Mouse (Mus musculus) adrenal gland, postnatal 10 days (tissue): ENCODE results near the gene Anks1. TPM values are rescaled to one million over a fixed set of nuclear protein-coding genes. Genes with fewer than 3 reads are reported as not detected.
"Not testable (repeated sequence)": the region's sequence is repeated elsewhere in the genome, so short reads cannot be mapped to it uniquely, and the experiment has no call there.

Experiments
- DNase-seq: peaks from one replicate; pipeline ENCODE4 v3.0.0; 2021; ENCODE audit warnings: mixed read lengths
- total RNA-seq, 2 experiments: library from RNA; stranded (reverse); gene quantifications; 2 replicates each; pipeline ENCODE4 v1.2.3; 2021

Anks1 gene
- total RNA-seq, 2 experiments from 2014 or later: 26.9 to 40.0 TPM

DNA sequence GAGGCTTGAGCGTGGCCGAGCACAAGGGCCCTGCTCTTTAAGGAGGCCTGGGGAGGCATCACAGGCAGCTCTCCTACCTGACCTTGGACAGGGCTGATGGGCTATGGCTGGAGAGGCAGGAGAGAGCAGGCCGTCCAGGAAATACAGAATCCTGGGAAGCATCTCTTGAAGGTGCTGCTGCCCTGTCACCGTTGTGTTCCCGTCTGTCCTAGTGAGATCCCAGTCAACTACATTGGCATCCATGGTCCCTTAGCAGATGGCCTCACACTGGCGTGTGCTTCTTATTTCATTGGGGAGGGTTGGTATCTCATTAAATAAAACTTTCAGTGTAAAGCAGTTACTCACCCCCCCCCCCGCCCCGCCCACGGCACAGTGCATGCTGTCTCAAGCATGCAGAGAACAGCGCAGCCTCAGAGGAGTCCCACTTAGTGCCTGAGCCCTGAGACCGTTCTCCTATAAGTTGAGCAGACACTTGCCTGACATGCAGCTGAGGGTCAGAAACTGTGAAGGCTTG, 57.5 kb downstream of the Anks1 start:
- DNase-seq: no peak

DNA sequence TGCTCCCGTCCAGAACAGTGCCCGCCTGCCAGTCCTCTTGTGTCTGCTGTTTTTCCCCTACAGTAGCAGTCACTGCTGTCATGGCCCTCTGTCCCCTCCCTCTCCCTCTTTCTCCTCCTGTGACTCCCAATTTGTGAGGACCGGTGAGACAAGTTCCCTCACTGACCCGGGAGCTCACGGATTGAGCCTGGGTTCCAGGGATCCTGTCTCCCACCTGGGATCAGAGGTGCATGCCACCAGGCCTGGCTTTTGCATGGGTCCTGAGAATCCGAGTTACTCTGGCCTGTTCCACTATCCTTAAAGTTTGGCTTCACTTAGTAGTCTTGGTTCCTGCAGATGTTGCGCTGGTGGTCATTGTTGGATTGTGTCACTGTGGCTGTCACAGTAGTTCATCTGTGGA, 58.4 kb downstream of the Anks1 start:
- no peak for DNase-seq

DNA sequence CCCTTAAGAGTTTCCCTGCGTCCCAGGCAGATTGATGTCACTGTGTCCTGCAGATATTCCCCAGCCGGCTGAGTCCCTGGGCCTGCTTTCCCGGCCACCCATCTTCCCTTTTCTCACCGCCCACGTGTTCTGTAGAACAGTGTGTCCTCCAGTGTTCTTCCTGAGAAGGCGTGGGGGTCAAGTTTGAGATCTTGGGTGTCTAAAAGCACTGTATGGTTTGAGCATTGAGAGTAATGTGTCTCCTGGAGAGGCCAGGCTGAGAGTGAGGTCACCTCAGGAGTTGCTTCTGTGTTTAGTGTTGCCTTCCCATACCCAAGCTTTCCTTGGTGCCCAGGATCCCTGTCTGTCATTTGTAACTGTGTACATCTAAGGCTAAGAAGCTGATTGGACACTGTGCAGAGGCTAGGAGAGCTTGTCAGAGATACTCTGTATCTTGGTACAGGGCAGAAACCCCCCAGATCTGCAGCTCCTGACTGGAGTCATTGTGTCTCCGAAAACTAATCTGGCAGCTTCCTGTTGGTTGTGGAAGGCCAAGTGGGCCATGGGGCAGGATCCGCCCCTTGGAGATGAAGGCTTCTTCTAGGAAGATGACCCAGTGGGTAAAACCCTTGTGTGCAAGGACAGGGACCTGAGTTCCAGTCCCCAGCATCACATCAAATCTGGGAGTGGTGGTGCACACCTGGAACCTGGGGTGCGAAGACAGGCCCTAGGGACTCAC, 59.1 kb downstream of the Anks1 start:
- no peak for DNase-seq

DNA sequence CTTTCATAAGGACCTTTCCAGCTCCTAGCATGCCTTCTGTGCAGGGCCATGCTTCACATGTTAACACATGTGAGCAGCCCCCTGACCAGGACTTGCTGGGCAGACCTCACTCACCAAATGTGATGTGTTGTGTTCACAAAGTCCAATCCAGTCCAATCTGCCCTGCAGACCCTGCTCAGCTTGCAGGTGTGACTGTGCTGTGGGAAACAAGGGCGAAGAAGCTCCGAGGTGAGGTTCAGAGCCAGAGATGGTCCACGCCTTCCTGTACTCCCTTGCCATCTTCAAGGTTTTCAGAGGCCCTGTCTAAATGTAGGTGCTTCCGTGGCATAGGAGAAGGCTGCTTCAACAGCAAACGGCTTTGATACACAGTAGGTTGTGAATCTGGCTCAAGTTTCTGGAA, 59.8 kb downstream of the Anks1 start:
- DNase-seq: no peak

DNA sequence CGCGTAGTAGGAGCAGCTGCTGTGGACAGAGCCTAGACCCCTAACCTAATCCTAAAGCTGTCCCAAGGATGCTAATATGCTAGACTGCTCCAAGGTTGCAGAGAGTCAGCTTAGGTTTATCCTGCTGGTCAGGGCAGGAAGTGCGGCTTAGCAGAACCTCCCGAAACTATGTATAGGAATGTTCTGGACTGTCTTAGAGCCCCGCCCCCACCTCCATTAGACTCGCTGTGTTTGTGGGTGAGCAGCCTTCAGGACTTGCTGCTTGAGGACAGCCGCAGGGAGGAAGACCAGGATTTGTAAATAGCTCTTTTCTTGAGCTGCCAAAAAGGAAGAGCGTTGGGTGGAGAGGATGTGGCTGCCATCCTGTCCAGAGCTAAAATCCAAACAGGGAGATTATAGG, 60.3 kb downstream of the Anks1 start:
- DNase-seq: peak; percentile 35

GRCm38 (mm10) chr17:27969896-27970295, 60.8 kb downstream of the Anks1 start:
- DNase-seq: no peak

DNA sequence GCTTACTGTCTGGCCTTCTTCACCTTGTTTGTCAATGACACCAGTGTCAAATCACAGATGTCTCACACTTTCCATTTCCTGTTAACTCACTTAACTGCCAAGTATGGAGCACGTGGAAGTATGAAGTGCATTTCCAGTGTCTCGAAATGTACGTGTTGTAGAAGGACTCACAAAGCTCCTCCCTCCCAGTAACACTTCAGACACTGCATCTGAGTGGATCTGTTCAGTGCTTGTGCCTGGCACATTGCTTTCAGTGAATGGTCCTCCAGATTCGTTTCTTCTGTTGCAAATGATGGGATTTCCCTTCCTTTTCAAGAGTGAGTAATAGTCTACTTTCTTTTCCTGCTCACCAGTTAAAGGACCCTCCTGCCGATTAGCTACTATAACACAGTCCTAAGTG, 61.2 kb downstream of the Anks1 start:
- DNase-seq: no peak

DNA sequence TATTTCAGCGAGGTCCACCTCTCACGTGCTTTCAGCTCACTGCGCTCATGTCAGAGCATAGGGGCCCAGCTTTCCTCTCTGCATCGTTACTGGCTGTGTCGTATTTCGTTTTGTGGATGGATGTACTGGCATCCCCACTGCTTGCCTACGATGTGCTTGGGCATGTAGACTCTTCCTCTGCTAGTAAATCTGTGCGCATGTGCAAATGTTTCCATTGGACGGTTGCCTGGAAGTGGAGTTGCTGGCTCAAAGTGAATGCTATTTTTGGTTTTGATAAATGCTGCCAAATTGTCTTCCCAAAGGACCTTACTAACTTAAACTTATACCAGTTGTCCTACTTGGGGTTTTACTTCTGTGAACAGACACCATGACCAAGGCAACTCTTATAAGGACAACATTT, 62.4 kb downstream of the Anks1 start:
- DNase-seq: peak; percentile 80

- DNase-seq: no peak
Observed at GRCm38 (mm10) chr17:27973337-27973736, 64.2 kb downstream of the Anks1 start.

DNA sequence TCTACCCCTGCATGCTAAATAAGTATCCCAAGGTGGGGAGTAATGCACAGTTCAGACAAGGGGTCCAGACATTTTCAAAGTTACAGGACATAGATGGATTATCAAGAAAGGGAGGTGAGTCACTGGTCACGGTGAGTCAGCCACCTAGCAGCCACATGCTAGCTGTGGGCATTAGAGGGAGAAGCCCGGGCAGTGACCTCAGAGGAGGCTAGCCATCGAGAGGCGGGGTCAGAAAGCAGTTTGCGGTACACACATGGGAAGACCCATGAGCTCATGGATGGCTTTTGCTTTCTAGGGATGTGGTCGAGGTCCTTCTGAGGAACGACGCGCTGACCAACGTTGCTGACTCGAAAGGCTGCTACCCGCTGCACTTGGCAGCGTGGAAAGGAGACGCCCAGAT, 67.2 kb downstream of the Anks1 start:
- DNase-seq: no peak

GRCm38 (mm10) chr17:27977008-27977636, 68.0 kb downstream of the Anks1 start:
- no peak for DNase-seq

DNA sequence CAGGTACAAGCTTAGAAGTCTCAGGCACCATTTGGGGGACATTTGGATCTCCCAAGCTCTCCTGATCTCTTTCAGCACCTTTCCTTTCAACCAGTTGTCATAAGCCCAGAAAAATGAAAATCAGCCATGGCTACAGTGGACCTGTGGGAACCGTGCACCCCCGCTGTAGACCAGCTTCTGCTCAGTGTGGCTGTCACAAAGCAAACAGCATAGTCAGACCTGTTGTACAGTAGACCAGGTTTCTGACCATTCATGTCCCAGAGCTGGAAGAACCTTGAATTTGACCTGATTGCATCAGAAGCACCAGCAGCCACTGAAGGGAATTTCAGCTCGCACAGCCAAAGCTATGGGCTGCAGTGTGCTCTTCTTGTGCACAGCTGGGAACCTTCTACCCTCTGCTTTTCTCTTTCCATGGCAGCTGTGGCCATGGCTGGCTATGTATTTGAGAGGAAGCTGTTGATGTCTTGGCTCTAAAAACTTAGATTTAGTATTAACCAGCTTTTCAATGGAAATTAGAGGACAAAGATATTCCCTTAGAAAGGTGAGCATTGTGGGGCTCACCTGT, 71.4 kb downstream of the Anks1 start:
- DNase-seq: peak; percentile 28

DNA sequence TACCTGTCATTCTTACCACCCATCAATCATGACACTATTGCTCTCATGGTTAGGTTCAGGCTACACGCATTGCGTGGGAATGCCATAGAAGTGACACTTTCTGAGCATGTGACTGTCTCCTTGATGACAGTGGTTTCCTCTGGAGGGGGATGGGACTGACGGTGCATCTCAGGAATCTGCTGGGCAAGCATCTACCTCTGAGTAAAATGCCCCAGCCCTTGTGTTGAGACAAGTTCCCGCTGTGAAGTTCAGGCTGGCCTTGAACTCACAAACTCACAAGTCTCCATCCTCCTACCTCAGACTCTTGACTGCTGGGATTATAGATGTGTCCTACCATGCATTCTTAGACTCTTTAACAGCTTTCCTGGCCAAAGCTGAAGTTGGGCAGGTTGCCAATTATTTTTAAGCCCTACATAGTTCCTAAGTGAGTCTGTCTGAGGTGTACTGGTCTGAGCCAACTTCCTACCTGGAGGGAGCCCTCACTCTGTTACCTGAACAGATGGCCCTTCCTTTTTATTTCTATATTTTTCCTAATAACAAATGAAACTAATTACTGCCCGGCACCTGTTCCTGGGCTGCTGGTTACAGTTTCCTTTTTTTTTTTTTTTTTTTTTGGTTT, 72.5 kb downstream of the Anks1 start:
- no peak for DNase-seq

- DNase-seq: not testable (repeated sequence)
Observed at GRCm38 (mm10) chr17:27982070-27982457, 73.0 kb downstream of the Anks1 start.

GRCm38 (mm10) chr17:27982712-27983266, 73.7 kb downstream of the Anks1 start:
- DNase-seq: no peak

DNA sequence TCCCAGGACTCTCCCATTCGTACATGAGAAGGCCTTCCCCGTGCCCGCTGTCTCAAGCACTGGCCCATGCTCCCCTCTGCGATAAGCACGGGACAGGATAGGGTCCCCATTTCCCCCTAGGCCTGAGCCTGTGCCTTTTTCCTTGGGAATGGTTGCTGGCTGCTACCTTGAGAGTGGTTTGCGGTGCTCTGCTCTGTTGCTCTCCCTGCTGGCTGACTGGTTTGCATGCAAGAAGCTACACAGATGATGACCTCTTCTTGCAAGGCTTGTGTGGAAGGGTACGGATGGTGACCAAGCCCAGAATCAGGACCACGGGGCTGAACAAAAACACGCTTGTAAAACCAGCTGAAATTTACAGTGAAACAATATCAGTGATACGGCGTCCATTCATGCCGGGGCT, 75.3 kb downstream of the Anks1 start:
- DNase-seq: no peak

GRCm38 (mm10) chr17:27986106-27986505, 77.0 kb downstream of the Anks1 start:
- no peak for DNase-seq

- peak; percentile 92 for DNase-seq
Observed at GRCm38 (mm10) chr17:27989807-27990542, 80.9 kb downstream of the Anks1 start.

DNA sequence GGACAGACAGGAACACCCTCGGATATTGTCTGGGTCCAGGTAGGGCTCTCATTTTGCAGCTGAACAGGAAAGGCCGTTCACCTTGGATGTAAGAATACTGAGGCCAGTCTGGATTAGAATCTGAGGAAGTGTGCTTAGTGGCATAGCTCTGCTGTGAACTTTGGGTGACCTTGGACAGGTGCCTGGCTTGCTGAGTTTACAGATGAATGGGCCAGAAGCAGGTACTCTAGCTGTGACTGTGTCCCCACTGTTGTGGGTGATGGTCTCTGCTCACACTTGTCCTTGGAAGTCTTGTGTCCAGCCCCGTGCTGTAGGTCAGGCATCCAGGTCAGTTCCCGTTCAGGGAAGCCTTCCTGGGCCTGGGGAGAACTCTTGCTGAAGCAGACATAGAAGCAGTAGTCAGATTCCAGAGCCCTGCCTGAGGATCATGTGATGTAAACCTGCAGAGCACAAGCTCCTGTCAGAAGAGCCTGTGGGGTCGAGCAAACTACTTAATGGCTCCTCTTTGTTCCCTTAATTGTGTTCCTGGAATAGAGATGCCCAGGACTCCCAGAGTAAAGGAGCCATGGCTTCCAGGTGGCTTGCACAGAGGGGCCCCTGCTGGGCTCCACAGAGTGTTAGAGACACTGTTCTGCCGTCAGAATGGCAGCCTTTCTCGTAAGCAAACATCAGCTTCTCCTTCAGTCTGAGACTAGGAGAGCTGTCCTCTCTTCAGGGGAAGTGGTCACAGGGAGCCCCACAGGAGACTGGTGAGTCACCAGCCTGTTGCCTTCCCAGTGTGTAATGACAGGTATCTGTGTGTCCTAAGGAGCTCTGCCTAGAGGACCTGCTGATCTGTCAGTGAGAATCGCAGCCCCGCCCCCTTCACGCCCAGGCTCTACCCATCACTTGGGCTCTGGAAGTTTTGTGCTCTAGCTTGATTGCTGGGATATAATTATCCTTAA, 85.2 kb downstream of the Anks1 start:
- DNase-seq: no peak

DNA sequence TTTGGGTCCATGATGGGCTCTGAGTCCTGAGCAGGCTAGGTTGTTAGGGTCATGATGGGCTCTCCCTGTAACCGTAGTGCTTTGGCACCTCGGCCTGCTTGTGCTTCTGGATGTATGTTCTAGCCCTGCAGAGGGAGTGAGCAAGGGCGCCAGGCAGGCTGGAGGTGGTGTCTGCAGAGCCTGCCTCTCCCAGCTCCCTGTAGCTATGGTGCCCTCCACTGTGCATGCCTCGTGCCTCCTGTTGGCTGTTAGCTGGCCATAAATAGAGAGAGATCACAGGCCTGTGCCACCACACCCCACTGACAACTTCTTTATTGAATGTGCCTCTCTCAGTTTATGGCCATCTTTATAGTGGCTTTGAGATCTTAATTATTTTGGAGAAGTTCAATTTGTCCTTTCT, 87.2 kb downstream of the Anks1 start:
- DNase-seq: no peak

- no peak for DNase-seq
Observed at GRCm38 (mm10) chr17:27997212-27997611, 88.1 kb downstream of the Anks1 start.
